Mouse (Mus musculus): Measurements from ENCODE around the gene 9230110F15Rik. TPM values are rescaled to one million over a fixed set of nuclear protein-coding genes. Genes with fewer than 3 reads are reported as not detected.
"Not testable (repeated sequence)": the region's sequence is repeated elsewhere in the genome, so short reads cannot be mapped to it uniquely, and the experiment has no call there.

9230110F15Rik gene
- polyA plus RNA-seq (2017; shearing (Covaris generic)), result not detected

- no peak for ATAC-seq
Measured at GRCm38 (mm10) chr9:35844050-35844449, at the start of gene 9230110F15Rik. Gene 9230110F15Rik, minus strand, starts transcription at chr9:35844150.

DNA sequence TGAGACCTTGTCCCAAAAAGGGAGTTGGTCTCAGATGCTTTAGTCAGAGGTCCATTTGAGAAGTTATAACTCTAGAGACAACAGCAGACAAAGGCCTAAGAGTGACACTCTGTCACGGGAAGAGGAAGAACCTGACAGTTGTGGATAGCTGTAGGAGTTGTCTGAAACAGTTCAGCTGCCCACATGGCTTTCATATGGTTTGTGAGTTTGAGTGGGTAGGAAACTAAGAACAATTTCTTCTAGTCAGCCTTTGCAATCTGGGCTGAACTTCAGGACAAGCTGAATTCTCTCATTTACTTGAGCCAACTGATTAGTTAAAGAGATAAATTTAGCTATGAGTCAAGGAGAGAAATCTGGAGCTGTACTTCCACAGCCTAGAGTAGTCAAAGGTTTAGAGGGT lies 49.2 kb upstream of the 9230110F15Rik start:
- not testable (repeated sequence) for ATAC-seq

GRCm38 (mm10) chr9:35817881-35818280 lies 26.1 kb downstream of the 9230110F15Rik start:
- not testable (repeated sequence) for ATAC-seq

- no peak for ATAC-seq
Measured at GRCm38 (mm10) chr9:35798146-35798545, 45.8 kb downstream of the 9230110F15Rik start.

DNA sequence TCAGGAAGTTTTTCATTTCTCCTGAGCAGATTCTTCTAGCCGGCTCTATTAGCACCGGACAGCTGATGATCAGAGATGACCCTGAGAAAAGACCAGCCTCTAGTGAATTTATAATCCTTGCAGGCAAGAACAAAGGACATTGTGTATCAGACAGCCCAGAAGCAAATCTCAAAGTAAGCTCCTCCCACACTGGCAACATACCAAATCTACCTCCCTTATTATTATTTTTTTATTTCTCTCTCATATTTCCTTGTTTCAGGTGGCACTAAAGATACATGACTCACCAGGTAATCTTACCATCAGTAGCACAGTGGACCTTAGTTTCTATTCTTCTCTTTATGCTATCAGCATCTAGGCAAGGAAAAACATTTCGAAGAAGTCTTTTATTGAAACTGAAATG lies 53.9 kb downstream of the 9230110F15Rik start, which contains the start of the genes Gm27235 and D730048I06Rik:
TSS of gene Gm27235 (minus strand) at position 101 of the 400 bp plus-strand sequence.
TSS of gene D730048I06Rik (minus strand) at position 112 of the 400 bp plus-strand sequence.
- no peak for ATAC-seq

Other genes with a start within 250 kb of the 9230110F15Rik start
- not detected for gene Pate4, start 232.2 kb downstream of the 9230110F15Rik start, polyA plus RNA-seq (2017; shearing (Covaris generic))
- gene Pate3, start 195.9 kb downstream of the 9230110F15Rik start, polyA plus RNA-seq (2017; shearing (Covaris generic)), result not detected
- gene Pate1, start 156.8 kb downstream of the 9230110F15Rik start, polyA plus RNA-seq (2017; shearing (Covaris generic)), result under 1 TPM in 1 of 2 experiments, not detected in 1; 0.32 TPM
- not detected for gene Gm17677, start 103.1 kb downstream of the 9230110F15Rik start, polyA plus RNA-seq (2017; shearing (Covaris generic))
- not detected for gene Gm17727, start 66.0 kb downstream of the 9230110F15Rik start, polyA plus RNA-seq (2017; shearing (Covaris generic))
- gene Gm27235, start 54.0 kb downstream of the 9230110F15Rik start, polyA plus RNA-seq (2017; shearing (Covaris generic)), result not detected
- gene D730048I06Rik, start 54.0 kb downstream of the 9230110F15Rik start, polyA plus RNA-seq (2017; shearing (Covaris generic)), result not detected
- gene 9230113P08Rik, start 64.3 kb upstream of the 9230110F15Rik start, polyA plus RNA-seq (2017; shearing (Covaris generic)), result not detected

All from CD4-positive, CD25-positive, alpha-beta regulatory T cell, adult 4 months (primary cell).